Mouse (Mus musculus) mouse embryonic stem cell (cell line): Measurements from ENCODE around the gene Rab7b.

Experiments
- in situ Hi-C, 2 experiments: fragments of 300-500 bp; cut with MboI; formaldehyde crosslinking; loops; 1 replicate in 1 of 2; 3 replicates in 1 of 2; pipeline ENCODE4 v1.14.3; 2019 to 2020; ENCODE audit warnings: low sequenced_read_pairs in 2 of 2, low pct_unique_long_range_greater_than_20kb in 1 of 2, mixed read lengths in 1 of 2; ENCODE audit not compliant: unreplicated experiment in 1 of 2

The Rab7b gene

DNA sequence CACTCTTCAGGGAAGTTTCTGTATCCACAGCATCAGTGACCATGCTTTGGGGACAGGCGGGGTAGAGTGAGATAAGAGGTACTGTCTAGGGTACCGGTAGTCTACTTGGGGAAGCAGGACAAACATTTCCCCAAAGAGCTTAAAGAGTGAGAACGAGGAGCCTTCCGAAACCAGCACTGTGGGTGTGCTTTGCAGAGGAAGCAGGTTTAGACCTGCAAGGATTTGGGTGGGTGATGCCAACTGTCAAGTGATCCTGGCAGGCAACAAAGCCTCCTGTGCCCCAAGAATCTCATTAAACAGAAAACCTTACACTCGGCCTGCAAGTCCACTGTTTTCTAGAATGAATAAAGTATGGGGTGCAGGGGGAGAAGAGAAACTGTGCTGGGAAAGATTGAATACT, 1.4 kb downstream of the Rab7b start:
- in situ Hi-C loops: no loop called here

DNA sequence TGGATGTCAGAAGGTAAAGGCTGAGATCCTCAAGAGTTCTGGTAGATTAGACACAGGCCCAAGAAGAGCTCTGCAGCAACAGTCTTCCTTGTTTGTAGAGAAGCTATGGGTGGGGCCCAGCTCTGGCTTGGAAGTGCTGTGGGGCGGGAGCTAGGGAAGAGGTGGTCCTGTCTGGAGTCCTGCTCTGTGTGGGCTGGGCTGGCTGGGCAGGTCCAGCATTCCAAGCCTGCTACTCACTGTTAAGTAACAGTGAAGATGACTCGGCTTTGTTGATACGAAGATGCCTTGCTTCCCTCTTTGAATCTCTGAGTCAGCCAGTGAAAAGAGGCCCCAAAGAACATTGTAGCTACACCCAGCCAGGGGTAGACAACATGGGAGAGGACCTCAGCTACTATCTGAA, 1.9 kb downstream of the Rab7b start:
- in situ Hi-C loops: no loop called here

DNA sequence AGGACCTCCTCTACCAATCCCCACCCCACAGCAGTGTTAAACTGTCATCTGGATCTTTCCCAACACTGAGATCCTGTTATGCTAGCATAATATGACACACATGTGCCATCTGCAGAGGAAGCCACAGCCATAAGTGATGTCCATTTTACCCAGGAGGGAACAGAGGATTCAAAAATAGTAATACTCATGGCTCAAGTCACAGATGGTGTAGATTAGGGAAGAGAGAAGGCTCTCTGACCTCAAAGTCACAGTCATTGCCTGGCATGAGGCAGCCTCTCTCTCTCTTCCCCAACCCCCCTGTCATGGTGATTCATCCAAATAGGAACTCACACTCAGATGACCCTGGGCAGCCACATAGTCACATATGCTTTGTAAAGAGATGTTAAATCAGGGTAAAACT, 2.9 kb downstream of the Rab7b start:
- in situ Hi-C loops: no loop called here

DNA sequence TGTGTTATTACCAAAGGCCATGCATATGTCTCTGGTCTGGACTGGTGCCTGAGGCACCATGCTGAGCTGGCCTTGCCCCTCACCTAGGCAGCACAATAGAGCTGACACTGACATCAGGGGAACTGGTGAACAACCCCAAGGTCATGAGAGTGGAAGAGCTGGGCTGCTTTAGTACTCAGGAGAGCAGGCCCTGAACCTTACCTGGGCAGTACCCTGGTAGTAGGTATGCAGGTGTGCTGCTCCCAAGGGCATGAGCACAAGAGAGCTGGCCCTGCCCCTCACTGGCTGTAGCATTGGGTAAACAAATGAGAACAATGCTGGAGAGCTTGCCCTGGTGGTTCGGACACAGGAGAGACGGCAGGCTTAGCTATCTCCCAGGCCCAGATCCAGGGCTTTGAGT, 6.8 kb downstream of the Rab7b start:
- in situ Hi-C loops: no loop called here

DNA sequence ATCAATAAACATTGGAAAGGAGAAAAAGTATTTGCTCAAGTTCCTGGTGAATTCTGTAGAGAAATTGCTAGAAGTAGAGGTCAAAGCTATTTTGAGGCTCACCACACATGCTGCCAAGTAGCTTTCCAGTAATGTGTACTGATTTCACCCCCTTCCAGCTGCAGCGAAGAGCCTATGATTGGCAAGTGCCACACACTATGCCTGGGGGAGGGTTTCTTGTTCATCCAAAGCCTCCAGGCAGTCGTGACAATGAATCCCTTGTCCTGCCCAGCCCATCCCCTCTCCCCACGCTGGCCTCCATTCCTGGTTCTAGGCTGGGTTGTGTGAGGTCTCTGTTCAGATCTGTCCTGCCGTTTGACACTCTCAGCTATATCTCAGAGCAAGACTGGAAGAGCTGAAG, 7.8 kb downstream of the Rab7b start:
- in situ Hi-C loops: no loop called here

DNA sequence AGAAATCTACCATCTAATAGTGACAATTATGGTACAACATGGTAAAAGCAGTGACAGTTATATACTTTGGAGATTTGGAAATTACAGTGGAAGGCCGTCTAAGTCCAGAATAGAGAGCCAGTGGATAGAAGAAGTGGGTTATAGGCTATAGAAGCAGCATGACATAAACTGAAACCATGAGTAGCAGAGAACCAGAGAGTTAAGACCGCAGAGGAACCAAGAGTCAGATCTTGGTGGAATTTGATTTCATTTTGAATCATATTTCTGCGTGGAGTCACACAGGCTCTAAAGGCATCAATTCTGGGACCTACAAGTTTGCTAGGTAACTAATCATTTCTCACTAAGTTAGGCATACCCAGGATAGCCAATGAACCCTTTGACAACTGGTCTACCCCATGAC, 10.3 kb downstream of the Rab7b start:
- in situ Hi-C loops: no loop called here

DNA sequence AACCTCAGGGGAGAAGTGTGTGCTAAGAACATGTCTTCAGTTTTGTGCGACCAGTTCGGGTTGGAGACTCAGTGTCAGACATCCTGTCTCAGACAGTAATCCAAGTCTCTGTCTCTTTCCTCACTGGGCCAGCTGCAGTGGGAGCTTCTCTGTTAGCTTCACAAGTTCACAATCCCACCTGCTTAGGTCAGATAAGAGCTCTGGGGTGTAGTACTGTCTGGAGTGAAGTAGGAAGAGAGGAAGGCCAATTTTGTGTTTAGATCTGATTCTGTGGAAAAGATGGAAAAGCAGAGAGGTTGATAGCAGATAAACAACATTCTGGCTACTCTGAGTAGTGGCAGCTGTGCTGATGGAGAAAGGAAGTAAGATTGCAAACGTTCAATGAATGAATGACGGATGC, 11.1 kb downstream of the Rab7b start:
- in situ Hi-C loops: no loop called here

DNA sequence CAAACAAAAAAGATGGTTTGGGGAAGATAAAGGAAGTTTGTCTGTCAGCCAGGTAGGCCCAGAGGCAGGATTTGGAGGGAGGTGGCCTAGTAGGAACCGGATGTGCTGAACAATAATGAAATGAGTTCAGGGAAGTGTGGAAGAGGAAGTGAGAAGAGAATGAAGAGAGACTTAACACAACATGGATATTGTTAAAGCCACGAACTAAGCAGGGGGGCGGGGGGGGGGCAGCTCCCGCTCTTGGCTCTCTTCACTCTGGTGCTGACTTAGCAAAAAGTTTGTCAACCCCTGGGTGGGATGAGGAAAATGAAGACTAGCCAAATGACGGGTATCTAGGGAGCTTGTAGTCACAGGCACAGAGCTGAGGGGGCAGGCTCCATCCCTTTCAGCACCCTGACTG, 12.0 kb downstream of the Rab7b start:
- in situ Hi-C loops: no loop called here

DNA sequence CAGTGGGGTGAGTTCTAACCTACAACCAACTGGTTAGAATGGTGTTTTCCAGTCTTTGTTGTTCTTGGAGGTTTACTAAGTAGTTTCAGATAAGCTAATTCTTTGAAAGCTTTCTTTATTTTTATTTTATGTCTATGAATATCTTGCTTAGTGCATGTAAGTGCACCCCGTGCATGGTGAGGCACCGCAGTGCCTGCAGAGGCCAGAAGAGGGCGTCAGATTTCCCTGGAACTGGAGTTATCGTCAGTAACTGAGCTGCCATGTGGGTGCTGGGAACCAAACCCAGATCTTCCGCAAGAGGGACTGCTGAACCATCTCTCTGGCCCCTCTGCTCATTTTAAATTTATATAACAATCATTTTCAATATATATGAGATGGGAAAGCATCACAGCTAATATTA, 12.9 kb downstream of the Rab7b start:
- in situ Hi-C loops: no loop called here

DNA sequence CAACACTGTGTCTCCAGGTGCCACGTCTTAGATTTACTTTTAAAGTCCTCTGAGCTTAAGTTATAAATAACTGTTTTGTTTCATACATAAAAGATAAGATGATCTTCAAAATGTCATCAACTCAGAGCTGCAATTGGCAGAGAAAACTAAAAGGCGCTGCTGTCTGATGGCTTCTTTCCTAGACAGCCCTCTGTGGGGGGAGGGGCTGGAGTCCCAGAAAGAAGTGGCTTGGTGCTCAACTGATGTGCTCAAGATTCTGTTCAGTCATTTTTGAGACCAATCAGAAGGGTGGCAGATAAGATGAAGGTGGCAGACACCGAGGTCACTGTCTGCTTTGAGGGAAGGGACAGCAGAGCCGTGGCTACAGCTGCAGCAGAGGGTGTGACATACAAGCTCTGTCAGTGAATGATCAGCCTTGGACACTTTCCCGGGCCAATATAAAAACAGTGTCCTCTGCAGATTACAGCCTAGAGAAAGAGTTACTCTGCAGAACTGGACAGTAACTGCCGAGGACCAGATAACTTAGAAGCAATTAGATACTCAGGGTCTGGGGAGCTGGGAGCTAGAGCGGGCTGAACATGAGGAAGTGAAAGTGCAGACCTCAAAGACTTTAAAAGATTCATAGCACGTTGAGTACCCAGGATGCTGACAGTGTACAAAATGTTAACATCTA, 13.7 kb downstream of the Rab7b start:
- in situ Hi-C loops: no loop called here

DNA sequence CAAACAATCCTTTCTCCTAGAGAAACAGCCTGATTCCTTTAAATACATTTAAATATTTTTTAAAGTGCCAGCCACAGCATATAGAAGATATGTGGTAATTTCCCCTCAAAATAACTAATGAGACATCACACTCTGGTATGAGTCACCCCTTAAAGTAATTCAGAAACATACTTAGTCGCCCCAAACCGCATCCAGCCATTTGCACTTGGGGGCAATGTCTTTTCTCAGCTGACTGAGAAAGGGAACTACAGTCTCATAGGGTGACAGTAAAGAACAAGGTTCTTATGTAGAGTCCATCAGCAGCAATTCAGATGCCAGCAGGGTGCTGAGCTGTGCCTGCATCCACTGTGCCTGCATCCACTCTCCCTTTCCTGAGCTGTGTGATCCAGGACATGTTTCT, 15.0 kb downstream of the Rab7b start:
- in situ Hi-C loops: no loop called here

DNA sequence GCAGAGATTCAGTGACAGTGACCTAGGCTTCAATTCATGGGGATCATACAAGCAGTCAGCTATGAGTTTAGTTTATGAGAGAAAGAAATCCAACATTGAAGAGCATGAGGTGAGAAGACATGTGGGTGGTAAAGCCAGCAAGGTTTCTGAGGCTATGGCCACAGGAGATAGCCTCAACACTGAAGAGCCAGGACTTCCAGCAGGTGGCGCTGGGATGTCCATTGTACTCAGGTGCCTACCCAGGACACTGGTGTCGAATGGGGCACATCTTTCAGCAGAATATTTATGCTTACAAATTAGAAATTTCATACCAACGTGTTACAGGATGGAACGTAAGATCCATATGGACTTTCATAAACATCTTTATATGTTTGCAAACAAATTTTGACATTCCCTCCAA, 19.8 kb downstream of the Rab7b start:
- in situ Hi-C loops: no loop called here

DNA sequence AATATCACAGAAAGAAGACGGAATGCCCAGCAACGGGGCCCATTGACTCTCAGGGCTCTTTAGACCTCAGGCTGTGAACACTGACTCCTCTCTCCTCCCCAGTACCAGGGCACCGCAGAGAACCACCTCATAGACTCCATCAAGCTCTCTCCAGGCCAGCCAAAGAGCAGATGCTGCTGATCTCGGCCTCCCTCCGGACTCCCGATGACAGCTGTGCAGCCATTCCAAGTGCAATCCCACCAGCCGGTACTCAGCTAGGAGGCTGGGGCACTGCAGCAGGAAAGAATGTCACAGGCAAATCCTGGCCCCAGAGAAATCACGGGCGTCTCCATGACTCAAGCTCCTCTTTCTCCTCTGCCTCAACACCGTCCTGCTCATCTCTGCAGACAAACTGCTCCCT, 23.0 kb downstream of the Rab7b start:
- in situ Hi-C loops: loop anchor here in 1 of 2 experiments (10.0 kb wide), 1 partner anchor 53 kb away; no protein-coding TSS in a partner anchor

DNA sequence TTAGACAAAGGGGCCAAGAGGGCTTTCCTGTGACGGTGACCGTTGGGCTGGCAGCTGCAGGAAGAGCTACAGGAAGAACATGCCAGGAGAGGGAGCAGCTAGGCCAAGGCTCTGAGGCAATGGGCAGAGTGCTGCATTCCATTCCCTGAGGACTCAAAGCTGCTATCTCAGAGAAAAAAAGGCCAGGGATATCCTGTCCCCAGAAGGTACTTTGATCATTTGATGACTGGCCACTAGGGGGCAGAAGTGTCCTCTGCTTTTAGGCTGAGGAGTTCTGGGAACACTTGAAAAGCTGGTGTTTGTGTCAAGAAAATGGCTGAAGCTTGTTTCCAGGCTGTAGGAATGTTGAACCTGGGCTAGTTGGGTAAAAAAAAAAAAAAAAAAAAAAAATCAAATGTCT, 23.9 kb downstream of the Rab7b start:
- in situ Hi-C loops: loop anchor here in 1 of 2 experiments (10.0 kb wide), 1 partner anchor 52 kb away; no protein-coding TSS in a partner anchor

DNA sequence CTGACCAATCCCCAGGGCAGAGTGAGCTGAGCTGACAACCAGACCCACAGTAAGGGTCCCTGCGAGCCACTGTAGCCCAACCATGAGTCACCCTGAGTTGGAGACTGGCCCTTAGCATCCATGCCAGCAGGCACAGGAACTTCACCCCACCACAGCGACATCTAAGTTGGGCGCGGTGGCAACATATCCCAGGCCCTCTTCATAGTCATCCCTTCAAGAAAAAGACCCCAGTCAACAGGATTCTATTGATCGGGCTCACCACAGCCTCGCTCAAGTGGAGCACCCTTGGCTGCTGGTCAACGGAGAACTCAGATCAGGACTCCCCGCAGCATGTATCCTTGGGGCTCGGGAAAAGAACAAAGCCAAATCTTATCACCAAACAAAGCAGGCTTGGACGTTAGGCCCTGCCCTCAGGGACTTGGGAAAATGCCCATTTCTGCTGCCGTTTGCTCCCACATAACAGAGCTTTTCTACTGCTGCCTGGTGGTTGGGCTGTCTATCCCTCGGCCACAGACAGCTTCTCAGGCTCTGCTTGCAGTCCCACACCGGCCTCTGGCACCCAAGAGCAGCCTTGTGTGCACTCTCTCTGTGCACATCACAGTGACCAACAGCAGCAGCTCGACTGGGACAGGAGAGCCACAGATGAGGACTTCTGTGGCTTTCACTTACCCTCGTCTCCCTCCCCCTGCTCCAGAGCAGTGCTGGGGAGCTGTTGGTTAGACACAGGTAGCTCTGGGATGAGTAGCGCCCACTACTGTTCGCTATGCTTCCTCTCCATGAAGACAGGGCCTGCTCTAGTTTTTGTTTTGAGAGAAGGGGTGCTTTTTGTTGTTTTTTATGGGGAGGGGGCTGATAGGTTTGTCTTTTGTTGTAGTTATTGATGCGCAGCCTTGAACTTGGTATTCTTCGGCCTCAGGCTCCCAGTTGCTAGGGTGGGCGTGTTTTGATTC, 26.2 kb downstream of the Rab7b start:
- in situ Hi-C loops: loop anchor here in 1 of 2 experiments (10.0 kb wide), 1 partner anchor 50 kb away; no protein-coding TSS in a partner anchor

DNA sequence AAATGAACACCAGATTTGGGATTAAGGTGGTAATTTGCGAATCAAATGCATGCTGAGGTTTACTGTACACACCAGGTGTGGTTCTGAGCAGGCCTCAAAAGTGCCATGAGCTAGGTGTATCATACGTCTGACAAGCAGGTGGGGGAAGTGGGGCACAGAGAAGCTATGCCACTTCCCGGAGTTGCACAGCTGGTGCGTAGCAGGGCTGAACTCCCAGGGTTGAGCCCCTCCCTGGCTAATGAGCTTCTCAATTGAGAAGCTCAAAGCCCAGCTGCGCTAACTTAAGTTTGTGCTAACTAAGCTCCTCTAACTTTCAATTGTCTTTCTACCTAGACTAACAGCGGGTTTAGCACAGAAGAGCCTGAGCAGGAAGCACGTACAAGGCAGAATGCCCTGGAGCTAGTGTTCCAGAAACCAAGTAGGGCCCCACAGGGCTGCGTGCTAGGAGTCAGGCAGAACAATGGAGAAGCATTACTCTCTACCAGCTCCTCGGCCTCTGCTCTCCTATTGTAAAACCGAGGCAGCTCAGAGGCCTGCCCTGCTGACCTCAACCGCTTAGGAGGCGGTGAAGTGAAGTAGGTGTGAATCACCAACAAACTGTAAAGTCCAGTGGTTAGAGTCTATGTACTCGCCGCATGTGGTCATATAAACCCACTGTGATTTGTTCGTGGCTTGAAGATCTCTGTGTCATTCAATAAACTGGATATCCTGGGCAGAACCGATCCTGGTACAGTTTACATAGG, 30.6 kb downstream of the Rab7b start:
- in situ Hi-C loops: loop anchor here in 1 of 2 experiments (10.0 kb wide), 1 partner anchor 46 kb away; no protein-coding TSS in a partner anchor

DNA sequence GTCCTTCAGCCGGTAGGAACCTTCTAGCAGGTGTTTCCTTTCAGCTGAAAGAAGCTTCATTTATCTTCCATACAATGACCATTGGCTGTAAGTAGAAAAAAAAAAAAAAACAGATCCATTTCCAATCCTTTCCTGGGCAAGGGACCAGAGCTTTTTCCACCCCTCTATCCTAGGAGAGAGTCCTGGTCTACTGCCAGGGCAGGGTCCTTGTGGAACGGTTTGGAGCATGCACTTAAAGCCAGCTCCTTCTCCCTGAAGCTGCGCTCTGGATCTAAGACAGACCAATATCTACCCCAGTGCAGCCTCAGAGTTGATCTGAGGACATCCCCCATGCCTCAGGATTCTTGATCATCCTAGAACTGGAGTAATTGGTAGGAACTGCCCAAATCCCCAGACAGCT, 33.5 kb downstream of the Rab7b start:
- in situ Hi-C loops: no loop called here

DNA sequence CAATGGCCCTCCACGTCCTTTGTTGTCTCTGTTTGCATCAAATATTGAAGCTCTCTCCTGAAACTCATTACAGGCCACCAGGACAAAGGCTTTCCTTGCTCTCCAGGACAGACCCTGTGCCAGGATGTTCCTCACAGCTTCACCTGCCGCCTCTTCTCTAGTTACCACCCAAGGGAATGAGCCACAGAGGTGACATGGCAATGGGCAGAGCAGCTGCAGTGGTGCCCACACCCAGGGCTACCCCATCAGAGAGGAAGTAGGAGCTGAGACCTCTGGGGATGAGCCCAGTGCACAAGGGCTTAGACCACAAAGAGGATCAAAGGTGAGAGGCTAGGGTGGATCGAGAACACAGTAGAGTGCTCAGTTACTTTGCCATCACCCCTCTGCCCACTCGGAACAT, 35.1 kb downstream of the Rab7b start:
- in situ Hi-C loops: no loop called here

DNA sequence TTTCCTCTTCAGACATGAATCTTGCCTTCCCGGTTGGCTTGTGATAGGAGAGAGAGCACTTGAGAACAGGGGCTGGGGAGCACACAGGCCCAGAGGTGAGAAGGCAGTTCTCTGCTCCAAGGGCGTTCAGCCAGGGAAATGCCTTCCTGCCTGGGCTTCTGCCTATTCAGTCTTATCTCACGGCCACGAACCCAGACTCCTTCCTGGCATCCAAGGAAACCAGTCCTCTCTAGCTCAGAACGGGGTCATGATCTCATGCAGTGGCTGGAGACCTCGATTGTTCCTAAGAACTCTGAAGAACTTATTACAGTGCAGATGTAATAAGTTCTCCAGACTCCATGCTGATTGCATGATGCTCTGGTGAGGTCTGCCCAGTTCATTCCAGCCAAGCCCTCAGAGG, 38.1 kb downstream of the Rab7b start:
- in situ Hi-C loops: no loop called here
